ENCODE assay signal across 8 mouse cellular contexts in genomic region chr4:87788691-87789090, GRCm38 (mm10).
DNase-seq lines count a peak whose midpoint lies in the region; ATAC-seq and TF ChIP-seq lines count a peak whose summit lies in the region.

No protein-coding gene starts in this region.

- peaks cover 17% of the 10 kb centered on the region for H3K36me3 ChIP-seq in intestine, embryonic 14.5 days (ENCODE audit: control insufficient read depth, insufficient read depth, low read length)
- H3K36me3 ChIP-seq in intestine, embryonic 16.5 days (ENCODE audit: control insufficient read depth, insufficient read depth, low read length), result no peaks in the 10 kb centered on the region
- H3K36me3 ChIP-seq in kidney, postnatal 0 days (ENCODE audit: insufficient read depth, low read length), result peaks cover 8% of the 10 kb centered on the region

- H3K4me2 ChIP-seq in intestine, embryonic 14.5 days (ENCODE audit: low read length), result no peak overlapping the region
- no peak overlapping the region for H3K4me2 ChIP-seq in intestine, embryonic 16.5 days (ENCODE audit: low read depth, low read length)
- no peak overlapping the region for H3K4me2 ChIP-seq in kidney, postnatal 0 days (ENCODE audit: low read length)

- TF ChIP-seq CTCF in kidney, postnatal 0 days (IDR thresholded peaks at IDR 0.05; ENCODE audit: low read depth), result peak; percentile 72

- no peaks in the 10 kb centered on the region for H3K27me3 ChIP-seq in intestine, embryonic 14.5 days (replicated peaks; ENCODE audit: control insufficient read depth, insufficient read depth, low read length)
- H3K27me3 ChIP-seq in intestine, embryonic 16.5 days (replicated peaks; ENCODE audit: control insufficient read depth, insufficient read depth, low read length), result no peaks in the 10 kb centered on the region
- no peaks in the 10 kb centered on the region for H3K27me3 ChIP-seq in kidney, postnatal 0 days (ENCODE audit: insufficient read depth, low read length)

- DNase-seq in intestine, embryonic 14.5 days (ENCODE audit: low spot score), result peak; percentile 58
- DNase-seq in B cell, adult 2 months, result peak; percentile 61 to 66
- DNase-seq in ZHBTc4 (ENCODE audit: low read depth, low spot score), result peak; percentile 67
- DNase-seq in cerebellum, postnatal 36 days, result peak; percentile 53 to 65
- DNase-seq in kidney, postnatal 0 days (ENCODE audit: low spot score), result peak; percentile 78
- DNase-seq in lung, postnatal 25 days (ENCODE audit: low spot score), result peak; percentile 47
- peak; percentile 63 for DNase-seq in thymus, postnatal 25 days

- 73% methylated on average over 8 of the region's 8 CpGs for WGBS in intestine, embryonic 14.5 days
- WGBS in intestine, embryonic 16.5 days, result 70% methylated on average over 8 of the region's 8 CpGs
- WGBS in kidney, postnatal 0 days, result 78% methylated on average over 8 of the region's 8 CpGs

- H3K4me3 ChIP-seq in intestine, embryonic 14.5 days (ENCODE audit: low read depth, low read length), result no peak overlapping the region
- no peak overlapping the region for H3K4me3 ChIP-seq in intestine, embryonic 16.5 days (ENCODE audit: low read length)
- no peak overlapping the region for H3K4me3 ChIP-seq in kidney, postnatal 0 days (replicated peaks; ENCODE audit: low read depth, low read length)

- peaks cover 7% of the 10 kb centered on the region; the same call in 1 of the 2 replicates for H3K4me1 ChIP-seq in intestine, embryonic 14.5 days (replicated peaks; ENCODE audit: control insufficient read depth, insufficient read depth, low read length)
- 0 out of 2 replicates have a peak, but pooled peaks cover 2% of the 10 kb centered on the region for H3K4me1 ChIP-seq in intestine, embryonic 16.5 days (ENCODE audit: control insufficient read depth, insufficient read depth, low read length)
- H3K4me1 ChIP-seq in kidney, postnatal 0 days (replicated peaks; ENCODE audit: insufficient read depth, low read length), result no peaks in the 10 kb centered on the region

- H3K9me3 ChIP-seq in intestine, embryonic 14.5 days (ENCODE audit: control insufficient read depth, low read length), result no peaks in the 10 kb centered on the region
- no peaks in the 10 kb centered on the region for H3K9me3 ChIP-seq in intestine, embryonic 16.5 days (ENCODE audit: control insufficient read depth, low read length)
- H3K9me3 ChIP-seq in kidney, postnatal 0 days (replicated peaks; ENCODE audit: low read length), result no peaks in the 10 kb centered on the region

- ATAC-seq in intestine, embryonic 14.5 days (replicated peaks; ENCODE audit: low FRiP score, low TSS enrichment, low read depth), result no peak
- no peak for ATAC-seq in intestine, embryonic 16.5 days
- no peak for ATAC-seq in kidney, postnatal 0 days (replicated peaks; ENCODE audit: low FRiP score, low read depth)

- H3K9ac ChIP-seq in intestine, embryonic 14.5 days (ENCODE audit: low read length), result no peak overlapping the region
- H3K9ac ChIP-seq in intestine, embryonic 16.5 days (ENCODE audit: low read depth, low read length), result no peak overlapping the region
- H3K9ac ChIP-seq in kidney, postnatal 0 days (ENCODE audit: low read depth, low read length), result no peak overlapping the region

- H3K27ac ChIP-seq in intestine, embryonic 14.5 days (ENCODE audit: low read depth), result no peak overlapping the region
- no peak overlapping the region for H3K27ac ChIP-seq in intestine, embryonic 16.5 days (ENCODE audit: low read length)
- H3K27ac ChIP-seq in kidney, postnatal 0 days, result no peak overlapping the region
